Mouse (Mus musculus) stomach, postnatal 0 days (tissue): ENCODE results near the gene Arrb1. TPM values are rescaled to one million over a fixed set of nuclear protein-coding genes. Genes with fewer than 3 reads are reported as not detected.

Experiments
- ATAC-seq: fragments of 200-750 bp; cut with Nextera tagmentation; 2 replicates; pipeline ENCODE4 v1.8.0; 2017; ENCODE audit not compliant: low FRiP score, low TSS enrichment
- DNase-seq: peaks from one replicate; pipeline ENCODE4 v3.0.0-alpha.2; 2016; ENCODE audit warnings: low spot score
- H3K27ac ChIP-seq: fragments of 300-500 bp; sonication (generic); replicated peaks from 2 replicates; pipeline ENCODE4 v1.5.1; 2014; ENCODE audit warnings: mild to moderate bottlenecking, control low read depth
- H3K27me3 ChIP-seq: fragments of 300-500 bp; sonication (generic); 2 replicates; pipeline ENCODE4 v1.6.1; 2014; ENCODE audit warnings: low read length; ENCODE audit not compliant: control insufficient read depth, insufficient read depth
- H3K36me3 ChIP-seq: fragments of 300-500 bp; sonication (generic); 2 replicates; pipeline ENCODE4 v1.6.1; 2014; ENCODE audit warnings: low read length, mixed read lengths; ENCODE audit not compliant: control insufficient read depth, insufficient read depth
- H3K4me1 ChIP-seq: fragments of 300-500 bp; sonication (generic); replicated peaks from 2 replicates; pipeline ENCODE4 v1.6.1; 2014; ENCODE audit warnings: antibody characterized with exemption; ENCODE audit not compliant: control insufficient read depth, insufficient read depth
- H3K4me2 ChIP-seq: fragments of 300-500 bp; sonication (generic); replicated peaks from 2 replicates; pipeline ENCODE4 v1.6.1; 2014; ENCODE audit warnings: low read depth, mild to moderate bottlenecking, control low read depth, moderate library complexity
- H3K4me3 ChIP-seq: fragments of 300-500 bp; sonication (generic); 2 replicates; pipeline ENCODE4 v1.5.1; 2014; ENCODE audit warnings: low read depth, low read length, control low read depth
- H3K9ac ChIP-seq: fragments of 300-500 bp; sonication (generic); 2 replicates; pipeline ENCODE4 v1.6.1; 2014; ENCODE audit warnings: mild to moderate bottlenecking, low read length, control low read depth, mixed read lengths
- H3K9me3 ChIP-seq: fragments of 300-500 bp; sonication (generic); 2 replicates; pipeline ENCODE4 v1.6.1; 2016; ENCODE audit warnings: low read length; ENCODE audit not compliant: control insufficient read depth
- CTCF ChIP-seq: IDR thresholded peaks from 2 replicates; pipeline ENCODE4 v1.5.1; 2016; ENCODE audit warnings: antibody characterized with exemption, low read depth, mild to moderate bottlenecking, moderate library complexity
- EP300 ChIP-seq: optimal IDR thresholded peaks from 2 replicates; pipeline ENCODE3; 2016; ENCODE audit warnings: antibody characterized with exemption
- WGBS: fragments of 180-500 bp; shearing (Covaris S2); extraction: QIAGEN DNeasy Blood & Tissue Kit; methylation state at CpG from one replicate; pipeline ENCODE4 v1.1.7; 2014; 5-methylcytosine and 5-hydroxymethylcytosine counted together
- polyA plus RNA-seq: library from polyadenylated mRNA; unstranded; fragments of >200 nt; fragmentation: Nextera tagmentation; extraction: Ambion mirVana; gene quantifications from 2 replicates; pipeline ENCODE4 v1.2.1, GENCODE M21; 2015

The Arrb1 gene
- polyA plus RNA-seq, 1 experiment from 2014 or later = 3.6 TPM

GRCm38 (mm10) chr7:99547584-99548487 is 12.6 kb downstream of the Arrb1 start:
- no peak overlapping the region for H3K4me3 ChIP-seq
- no peaks in the 10 kb centered on the region for H3K36me3 ChIP-seq
- H3K27me3 ChIP-seq = no peaks in the 10 kb centered on the region
- H3K27ac ChIP-seq = no peak overlapping the region
- TF ChIP-seq EP300 (no peak), CTCF (no peak)
- no peak overlapping the region for H3K9ac ChIP-seq
- H3K4me1 ChIP-seq = peaks cover 13% of the 10 kb centered on the region
- H3K9me3 ChIP-seq = no peaks in the 10 kb centered on the region
- DNase-seq (no peak), ATAC-seq (no peak)
- H3K4me2 ChIP-seq = no peak overlapping the region
- 50% methylated on average over 10 of the region's 11 CpGs for WGBS

- no peak overlapping the region for H3K4me3 ChIP-seq
- no peaks in the 10 kb centered on the region for H3K9me3 ChIP-seq
- peaks cover 25% of the 10 kb centered on the region for H3K4me1 ChIP-seq
- no peak overlapping the region for H3K27ac ChIP-seq
- no peak for ATAC-seq
- H3K36me3 ChIP-seq = no peaks in the 10 kb centered on the region
- 88% methylated on average over 5 of the region's 5 CpGs for WGBS
- no peaks in the 10 kb centered on the region for H3K27me3 ChIP-seq
- no peak for DNase-seq
- H3K4me2 ChIP-seq = no peak overlapping the region
- no peak overlapping the region for H3K9ac ChIP-seq
- TF ChIP-seq EP300 (no peak), CTCF (no peak)
These were observed 14.4 kb downstream of the Arrb1 start for GRCm38 (mm10) chr7:99549668-99550067.

GRCm38 (mm10) chr7:99551623-99552022 is 16.4 kb downstream of the Arrb1 start:
- ATAC-seq (0 out of 2 replicates have a peak, but pooled peaks have one; percentile 14), DNase-seq (no peak)
- TF ChIP-seq CTCF (no peak), EP300 (no peak)
- no peak overlapping the region for H3K4me2 ChIP-seq
- peaks cover 15% of the 10 kb centered on the region for H3K4me1 ChIP-seq
- H3K9ac ChIP-seq = no peak overlapping the region
- H3K27me3 ChIP-seq = no peaks in the 10 kb centered on the region
- no peak overlapping the region for H3K27ac ChIP-seq
- no peaks in the 10 kb centered on the region for H3K9me3 ChIP-seq
- 92% methylated on average over 3 of the region's 3 CpGs for WGBS
- no peaks in the 10 kb centered on the region for H3K36me3 ChIP-seq
- H3K4me3 ChIP-seq = no peak overlapping the region

GRCm38 (mm10) chr7:99553222-99553884 is 18.1 kb downstream of the Arrb1 start:
- no peak overlapping the region for H3K4me3 ChIP-seq
- H3K36me3 ChIP-seq = no peaks in the 10 kb centered on the region
- H3K9ac ChIP-seq = no peak overlapping the region
- peaks cover 15% of the 10 kb centered on the region for H3K4me1 ChIP-seq
- DNase-seq = peak; percentile 72
- ATAC-seq = peak; percentile 73
- no peaks in the 10 kb centered on the region for H3K9me3 ChIP-seq
- no peak overlapping the region; the same call in 1 of the 2 replicates for H3K4me2 ChIP-seq
- TF ChIP-seq CTCF (no peak), EP300 (no peak)
- no peaks in the 10 kb centered on the region for H3K27me3 ChIP-seq
- 24% methylated on average over 9 of the region's 9 CpGs for WGBS
- H3K27ac ChIP-seq = peak overlapping the region; percentile 30

GRCm38 (mm10) chr7:99553885-99554269 is 18.6 kb downstream of the Arrb1 start:
- DNase-seq (no peak), ATAC-seq (no peak)
- Histone ChIP-seq H3K27ac (peak overlapping the region; percentile 30), H3K4me2 (0 out of 2 replicates have a peak overlapping the region, but pooled peaks have one; percentile 0), H3K9ac (no peak overlapping the region), H3K4me3 (no peak overlapping the region), H3K36me3 (no peaks in the 10 kb centered on the region), H3K9me3 (no peaks in the 10 kb centered on the region), H3K27me3 (no peaks in the 10 kb centered on the region), H3K4me1 (peaks cover 15% of the 10 kb centered on the region)
- WGBS = 13% methylated on average over 4 of the region's 4 CpGs
- no peak for TF ChIP-seq CTCF
- no peak for TF ChIP-seq EP300

- Histone ChIP-seq H3K9ac (no peak overlapping the region), H3K4me2 (no peak overlapping the region), H3K27ac (no peak overlapping the region), H3K27me3 (no peaks in the 10 kb centered on the region), H3K9me3 (no peaks in the 10 kb centered on the region), H3K4me3 (no peak overlapping the region), H3K36me3 (no peaks in the 10 kb centered on the region), H3K4me1 (peaks cover 15% of the 10 kb centered on the region)
- TF ChIP-seq CTCF (peak; percentile 94), EP300 (no peak)
- peak; percentile 79 for DNase-seq
- 28% methylated on average over 6 of the region's 6 CpGs for WGBS
- ATAC-seq = peak; percentile 45; the same call in 1 of the 2 replicates
These were observed 20.6 kb downstream of the Arrb1 start for GRCm38 (mm10) chr7:99555862-99556261.
